Mouse (Mus musculus): ENCODE measurements around the gene Cacng3. TPM values are rescaled to one million over a fixed set of nuclear protein-coding genes. Genes with fewer than 3 reads are reported as not detected.

The Cacng3 gene
- polyA plus RNA-seq, 1 experiment = not detected

- TF ChIP-seq TAL1 (IDR thresholded peaks at IDR 0.05; ENCODE audit: low read length) (no peak), GATA1 (IDR thresholded peaks at IDR 0.05; ENCODE audit: low read length) (no peak)
Measured at GRCm38 (mm10) chr7:122652523-122652922, 17.8 kb upstream of the Cacng3 start.

GRCm38 (mm10) chr7:122656671-122657070 is 13.6 kb upstream of the Cacng3 start:
- no peaks in the 10 kb centered on the region for H3K36me3 ChIP-seq (ENCODE audit: control insufficient read depth)
- no peaks in the 10 kb centered on the region for H3K27me3 ChIP-seq (ENCODE audit: control insufficient read depth)
- no peak overlapping the region for H3K4me3 ChIP-seq (replicated peaks)
- TF ChIP-seq GATA1 (IDR thresholded peaks at IDR 0.05; ENCODE audit: low read length) (no peak), TAL1 (IDR thresholded peaks at IDR 0.05; ENCODE audit: low read length) (no peak)
- H3K9me3 ChIP-seq (ENCODE audit: control insufficient read depth, low read length) = no peaks in the 10 kb centered on the region
- H3K4me1 ChIP-seq (ENCODE audit: control insufficient read depth) = no peaks in the 10 kb centered on the region

More at GRCm38 (mm10) chr7:122652523-122652922, 17.8 kb upstream of the Cacng3 start:
- Histone ChIP-seq H3K4me1 (ENCODE audit: control insufficient read depth) (no peaks in the 10 kb centered on the region), H3K36me3 (ENCODE audit: control insufficient read depth) (no peaks in the 10 kb centered on the region), H3K9me3 (ENCODE audit: control insufficient read depth, low read length) (peaks cover 2% of the 10 kb centered on the region; the same call in 1 of the 2 replicates), H3K4me3 (replicated peaks) (no peak overlapping the region), H3K27me3 (ENCODE audit: control insufficient read depth) (no peaks in the 10 kb centered on the region)

GRCm38 (mm10) chr7:122657423-122658126 is 12.7 kb upstream of the Cacng3 start:
- Histone ChIP-seq H3K4me3 (replicated peaks) (no peak overlapping the region), H3K4me1 (ENCODE audit: control insufficient read depth) (no peaks in the 10 kb centered on the region), H3K9me3 (ENCODE audit: control insufficient read depth, low read length) (no peaks in the 10 kb centered on the region), H3K36me3 (ENCODE audit: control insufficient read depth) (no peaks in the 10 kb centered on the region), H3K27me3 (ENCODE audit: control insufficient read depth) (no peaks in the 10 kb centered on the region)
- TF ChIP-seq TAL1 (IDR thresholded peaks at IDR 0.05; ENCODE audit: low read length) (no peak), GATA1 (IDR thresholded peaks at IDR 0.05; ENCODE audit: low read length) (no peak)

GRCm38 (mm10) chr7:122665311-122666049 is 4.8 kb upstream of the Cacng3 start:
- Histone ChIP-seq H3K4me1 (ENCODE audit: control insufficient read depth) (no peaks in the 10 kb centered on the region), H3K27me3 (ENCODE audit: control insufficient read depth) (no peaks in the 10 kb centered on the region; the same call in 1 of the 2 replicates), H3K9me3 (ENCODE audit: control insufficient read depth, low read length) (no peaks in the 10 kb centered on the region), H3K4me3 (replicated peaks) (no peak overlapping the region), H3K36me3 (ENCODE audit: control insufficient read depth) (no peaks in the 10 kb centered on the region)
- TF ChIP-seq TAL1 (IDR thresholded peaks at IDR 0.05; ENCODE audit: low read length) = no peak
- TF ChIP-seq GATA1 (IDR thresholded peaks at IDR 0.05; ENCODE audit: low read length) = no peak

- Histone ChIP-seq H3K4me3 (replicated peaks) (no peak overlapping the region), H3K9me3 (ENCODE audit: control insufficient read depth, low read length) (no peaks in the 10 kb centered on the region), H3K27me3 (ENCODE audit: control insufficient read depth) (no peaks in the 10 kb centered on the region; the same call in 1 of the 2 replicates), H3K4me1 (ENCODE audit: control insufficient read depth) (no peaks in the 10 kb centered on the region), H3K36me3 (ENCODE audit: control insufficient read depth) (no peaks in the 10 kb centered on the region)
- TF ChIP-seq GATA1 (IDR thresholded peaks at IDR 0.05; ENCODE audit: low read length) (no peak), TAL1 (IDR thresholded peaks at IDR 0.05; ENCODE audit: low read length) (no peak)
Measured at GRCm38 (mm10) chr7:122667903-122668302, 2.4 kb upstream of the Cacng3 start.

- Histone ChIP-seq H3K36me3 (ENCODE audit: control insufficient read depth) (no peaks in the 10 kb centered on the region), H3K4me1 (ENCODE audit: control insufficient read depth) (no peaks in the 10 kb centered on the region), H3K9me3 (ENCODE audit: control insufficient read depth, low read length) (no peaks in the 10 kb centered on the region), H3K27me3 (ENCODE audit: control insufficient read depth) (no peaks in the 10 kb centered on the region; the same call in 1 of the 2 replicates), H3K4me3 (replicated peaks) (no peak overlapping the region)
- TF ChIP-seq TAL1 (IDR thresholded peaks at IDR 0.05; ENCODE audit: low read length) = no peak
- TF ChIP-seq GATA1 (IDR thresholded peaks at IDR 0.05; ENCODE audit: low read length) = no peak
Measured at GRCm38 (mm10) chr7:122670873-122671641, 765 bp downstream of the Cacng3 start.

- H3K36me3 ChIP-seq (ENCODE audit: control insufficient read depth) = no peaks in the 10 kb centered on the region
- TF ChIP-seq GATA1 (IDR thresholded peaks at IDR 0.05; ENCODE audit: low read length) (no peak), TAL1 (IDR thresholded peaks at IDR 0.05; ENCODE audit: low read length) (no peak)
- H3K9me3 ChIP-seq (ENCODE audit: control insufficient read depth, low read length) = no peaks in the 10 kb centered on the region
Measured at GRCm38 (mm10) chr7:122672981-122673380, 2.7 kb downstream of the Cacng3 start.

GRCm38 (mm10) chr7:122675207-122675606 is 4.9 kb downstream of the Cacng3 start:
- no peak overlapping the region for H3K4me3 ChIP-seq (replicated peaks)
- no peaks in the 10 kb centered on the region for H3K9me3 ChIP-seq (ENCODE audit: control insufficient read depth, low read length)
- H3K36me3 ChIP-seq (ENCODE audit: control insufficient read depth) = no peaks in the 10 kb centered on the region
- no peaks in the 10 kb centered on the region for H3K4me1 ChIP-seq (ENCODE audit: control insufficient read depth)
- TF ChIP-seq GATA1 (IDR thresholded peaks at IDR 0.05; ENCODE audit: low read length) (no peak), TAL1 (IDR thresholded peaks at IDR 0.05; ENCODE audit: low read length) (no peak)
- no peaks in the 10 kb centered on the region; the same call in 1 of the 2 replicates for H3K27me3 ChIP-seq (ENCODE audit: control insufficient read depth)

More at GRCm38 (mm10) chr7:122672981-122673380, 2.7 kb downstream of the Cacng3 start:
- H3K4me1 ChIP-seq (ENCODE audit: control insufficient read depth) = no peaks in the 10 kb centered on the region
- no peak overlapping the region for H3K4me3 ChIP-seq (replicated peaks)
- H3K27me3 ChIP-seq (ENCODE audit: control insufficient read depth) = no peaks in the 10 kb centered on the region; the same call in 1 of the 2 replicates

All from erythroblast, embryonic 14.5 days (primary cell).